Mouse (Mus musculus): ENCODE results near the gene Nr1h2. TPM values are rescaled to one million over a fixed set of nuclear protein-coding genes. Genes with fewer than 3 reads are reported as not detected.
A peak's percentile ranks its signal among the peaks of the same experiment; 100 is the strongest.

Nr1h2 gene
- polyA plus RNA-seq, 1 experiment from 2014 or later: 94.9 TPM

GRCm38 (mm10) chr7:44591348-44592116 lies 37.8 kb upstream of the Nr1h2 start:
- Histone ChIP-seq H3K27ac (peak overlapping the region; percentile 80), H3K9me3 (no peaks in the 10 kb centered on the region), H3K4me3 (peak overlapping the region; percentile 67), H3K27me3 (ENCODE audit: insufficient read depth, poor library complexity, severe bottlenecking) (peaks cover 71% of the 10 kb centered on the region), H3K36me3 (peaks cover 12% of the 10 kb centered on the region), H3K4me1 (replicated peaks) (peaks cover 81% of the 10 kb centered on the region)
- WGBS: under 1% methylated on average over 60 of the region's 60 CpGs
- peak; percentile 53 for DNase-seq (ENCODE audit: low spot score)

GRCm38 (mm10) chr7:44590402-44591347 lies 36.9 kb upstream of the Nr1h2 start, which contains the start of gene Kcnc3:
Gene Kcnc3 (plus strand): TSS chr7:44590664.
- H3K27me3 ChIP-seq (ENCODE audit: insufficient read depth, poor library complexity, severe bottlenecking): peaks cover 78% of the 10 kb centered on the region
- peaks cover 7% of the 10 kb centered on the region for H3K36me3 ChIP-seq
- peak within 1 kb of the TSS; percentile 67 for H3K4me3 ChIP-seq
- peak within 1 kb of the TSS; percentile 80 for H3K27ac ChIP-seq
- WGBS: under 1% methylated on average over 80 of the region's 80 CpGs
- peak; percentile 97 for DNase-seq (ENCODE audit: low spot score)
- H3K9me3 ChIP-seq: no peaks in the 10 kb centered on the region
- H3K4me1 ChIP-seq (replicated peaks): peaks cover 77% of the 10 kb centered on the region

GRCm38 (mm10) chr7:44589946-44590345 lies 36.2 kb upstream of the Nr1h2 start:
- DNase-seq (ENCODE audit: low spot score): peak; percentile 28
- Histone ChIP-seq H3K27me3 (ENCODE audit: insufficient read depth, poor library complexity, severe bottlenecking) (peaks cover 85% of the 10 kb centered on the region), H3K9me3 (no peaks in the 10 kb centered on the region), H3K4me3 (peak overlapping the region; percentile 67), H3K27ac (peak overlapping the region; percentile 73), H3K36me3 (no peaks in the 10 kb centered on the region), H3K4me1 (replicated peaks) (peaks cover 77% of the 10 kb centered on the region)
- WGBS: 1% methylated on average over 13 of the region's 13 CpGs

- peak; percentile 87 for DNase-seq (ENCODE audit: low spot score)
- H3K4me3 ChIP-seq: peak overlapping the region; percentile 67
- WGBS: under 1% methylated on average over 33 of the region's 33 CpGs
- H3K9me3 ChIP-seq: 0 out of 2 replicates have a peak, but pooled peaks cover 3% of the 10 kb centered on the region
- H3K27me3 ChIP-seq (ENCODE audit: insufficient read depth, poor library complexity, severe bottlenecking): peaks cover 87% of the 10 kb centered on the region
- H3K4me1 ChIP-seq (replicated peaks): peaks cover 74% of the 10 kb centered on the region
- H3K36me3 ChIP-seq: no peaks in the 10 kb centered on the region
- peak overlapping the region; percentile 73 for H3K27ac ChIP-seq
Measured at GRCm38 (mm10) chr7:44589149-44589548, 35.4 kb upstream of the Nr1h2 start.

- DNase-seq (ENCODE audit: low spot score): no peak
- peaks cover 82% of the 10 kb centered on the region for H3K27me3 ChIP-seq (ENCODE audit: insufficient read depth, poor library complexity, severe bottlenecking)
- 12% methylated on average over 12 of the region's 12 CpGs for WGBS
Measured at GRCm38 (mm10) chr7:44588338-44588737, 34.6 kb upstream of the Nr1h2 start.

GRCm38 (mm10) chr7:44587676-44588075 lies 33.9 kb upstream of the Nr1h2 start:
- no peak for DNase-seq (ENCODE audit: low spot score)
- H3K36me3 ChIP-seq: no peaks in the 10 kb centered on the region
- H3K27ac ChIP-seq: no peak overlapping the region
- H3K4me3 ChIP-seq: peak overlapping the region; percentile 67
- H3K27me3 ChIP-seq (ENCODE audit: insufficient read depth, poor library complexity, severe bottlenecking): peaks cover 76% of the 10 kb centered on the region
- 0 out of 2 replicates have a peak, but pooled peaks cover 3% of the 10 kb centered on the region for H3K9me3 ChIP-seq
- 44% methylated on average over 6 of the region's 6 CpGs for WGBS
- H3K4me1 ChIP-seq (replicated peaks): peaks cover 59% of the 10 kb centered on the region

More at GRCm38 (mm10) chr7:44588338-44588737, 34.6 kb upstream of the Nr1h2 start:
- Histone ChIP-seq H3K4me1 (replicated peaks) (peaks cover 66% of the 10 kb centered on the region), H3K9me3 (0 out of 2 replicates have a peak, but pooled peaks cover 3% of the 10 kb centered on the region), H3K27ac (peak overlapping the region; percentile 73), H3K36me3 (no peaks in the 10 kb centered on the region), H3K4me3 (peak overlapping the region; percentile 67)

- WGBS: under 1% methylated on average over 18 of the region's 18 CpGs
- Histone ChIP-seq H3K9me3 (0 out of 2 replicates have a peak, but pooled peaks cover 3% of the 10 kb centered on the region), H3K27me3 (ENCODE audit: insufficient read depth, poor library complexity, severe bottlenecking) (peaks cover 68% of the 10 kb centered on the region), H3K36me3 (no peaks in the 10 kb centered on the region), H3K27ac (peak overlapping the region; percentile 81), H3K4me1 (replicated peaks) (peaks cover 52% of the 10 kb centered on the region), H3K4me3 (peak overlapping the region; percentile 56)
- peak; percentile 80 for DNase-seq (ENCODE audit: low spot score)
Measured at GRCm38 (mm10) chr7:44586930-44587329, 33.2 kb upstream of the Nr1h2 start.

- H3K4me3 ChIP-seq: peak overlapping the region; percentile 56
- peak overlapping the region; percentile 81 for H3K27ac ChIP-seq
- DNase-seq (ENCODE audit: low spot score): peak; percentile 56
- 0 out of 2 replicates have a peak, but pooled peaks cover 3% of the 10 kb centered on the region for H3K9me3 ChIP-seq
- peaks cover 48% of the 10 kb centered on the region for H3K4me1 ChIP-seq (replicated peaks)
- 8% methylated on average over 19 of the region's 19 CpGs for WGBS
- H3K36me3 ChIP-seq: no peaks in the 10 kb centered on the region
- H3K27me3 ChIP-seq (ENCODE audit: insufficient read depth, poor library complexity, severe bottlenecking): peaks cover 64% of the 10 kb centered on the region
Measured at GRCm38 (mm10) chr7:44586518-44586917, 32.8 kb upstream of the Nr1h2 start.

GRCm38 (mm10) chr7:44585606-44586005 lies 31.9 kb upstream of the Nr1h2 start:
- DNase-seq (ENCODE audit: low spot score): no peak
- Histone ChIP-seq H3K4me1 (replicated peaks) (peaks cover 39% of the 10 kb centered on the region), H3K36me3 (no peaks in the 10 kb centered on the region), H3K4me3 (no peak overlapping the region), H3K9me3 (0 out of 2 replicates have a peak, but pooled peaks cover 3% of the 10 kb centered on the region), H3K27me3 (ENCODE audit: insufficient read depth, poor library complexity, severe bottlenecking) (peaks cover 55% of the 10 kb centered on the region), H3K27ac (no peak overlapping the region)
- WGBS: 90% methylated on average over 6 of the region's 6 CpGs

GRCm38 (mm10) chr7:44584921-44585320 lies 31.2 kb upstream of the Nr1h2 start:
- peaks cover 49% of the 10 kb centered on the region for H3K27me3 ChIP-seq (ENCODE audit: insufficient read depth, poor library complexity, severe bottlenecking)
- H3K36me3 ChIP-seq: no peaks in the 10 kb centered on the region
- peaks cover 33% of the 10 kb centered on the region for H3K4me1 ChIP-seq (replicated peaks)
- H3K27ac ChIP-seq: no peak overlapping the region
- no peak for DNase-seq (ENCODE audit: low spot score)
- no peak overlapping the region for H3K4me3 ChIP-seq
- H3K9me3 ChIP-seq: 0 out of 2 replicates have a peak, but pooled peaks cover 3% of the 10 kb centered on the region
- WGBS: 85% methylated on average over 6 of the region's 6 CpGs

- Histone ChIP-seq H3K27ac (no peak overlapping the region), H3K4me1 (replicated peaks) (peaks cover 27% of the 10 kb centered on the region), H3K27me3 (ENCODE audit: insufficient read depth, poor library complexity, severe bottlenecking) (peaks cover 43% of the 10 kb centered on the region), H3K36me3 (no peaks in the 10 kb centered on the region), H3K9me3 (0 out of 2 replicates have a peak, but pooled peaks cover 3% of the 10 kb centered on the region), H3K4me3 (no peak overlapping the region)
- no peak for DNase-seq (ENCODE audit: low spot score)
- WGBS: 83% methylated on average over 4 of the region's 4 CpGs
Measured at GRCm38 (mm10) chr7:44584265-44584804, 30.6 kb upstream of the Nr1h2 start.

GRCm38 (mm10) chr7:44583146-44583545 lies 29.4 kb upstream of the Nr1h2 start:
- DNase-seq (ENCODE audit: low spot score): no peak
- 93% methylated on average over 1 of the region's 1 CpGs for WGBS
- H3K9me3 ChIP-seq: peaks cover 6% of the 10 kb centered on the region; the same call in 1 of the 2 replicates
- H3K36me3 ChIP-seq: no peaks in the 10 kb centered on the region
- no peak overlapping the region for H3K4me3 ChIP-seq
- peaks cover 15% of the 10 kb centered on the region for H3K4me1 ChIP-seq (replicated peaks)
- H3K27ac ChIP-seq: no peak overlapping the region
- peaks cover 31% of the 10 kb centered on the region for H3K27me3 ChIP-seq (ENCODE audit: insufficient read depth, poor library complexity, severe bottlenecking)
